Mouse (Mus musculus) CH12.LX (cell line): ENCODE data around the gene Ago4. TPM values are rescaled to one million over a fixed set of nuclear protein-coding genes. Genes with fewer than 3 reads are reported as not detected.

Experiments used
- DNase-seq: peaks from one replicate; pipeline ENCODE4 v3.0.0-alpha.2; 2013; ENCODE audit errors: extremely low read depth
- H3K27ac ChIP-seq: 2 replicates; pipeline ENCODE4 v1.5.1; 2012; ENCODE audit warnings: low read depth, mild to moderate bottlenecking, control low read depth, moderate library complexity; ENCODE audit not compliant: insufficient read depth
- H3K27me3 ChIP-seq: replicated peaks from 2 replicates; pipeline ENCODE3; 2012; ENCODE audit warnings: inconsistent platforms
- H3K36me3 ChIP-seq, 2 experiments: replicated peaks in 1 of 2; 2 replicates each; pipeline versions ENCODE3 to v1.6.1; 2012; ENCODE audit warnings: inconsistent platforms in 1 of 2, low read length in 1 of 2, mild to moderate bottlenecking in 1 of 2, mixed read lengths in 1 of 2, moderate library complexity in 1 of 2; ENCODE audit not compliant: control insufficient read depth in 1 of 2, insufficient read depth in 1 of 2
- H3K4me1 ChIP-seq, 2 experiments: 2 replicates each; pipeline ENCODE4 v1.6.1; 2012; ENCODE audit warnings: inconsistent platforms in 1 of 2, moderate library complexity in 1 of 2; ENCODE audit not compliant: insufficient read depth in 2 of 2, control insufficient read depth in 1 of 2
- H3K4me2 ChIP-seq: 2 replicates; pipeline ENCODE4 v1.6.1; 2012; ENCODE audit warnings: low read depth, mild to moderate bottlenecking, control low read depth; ENCODE audit not compliant: poor library complexity, insufficient read depth, severe bottlenecking
- H3K4me3 ChIP-seq, 3 experiments: fragments of 150-350 bp in 1 of 3; sonication (generic) in 1 of 3; replicated peaks in 1 of 3; 2 replicates each; pipeline versions ENCODE3 to v1.5.1; 2011 to 2012; ENCODE audit warnings: low read depth in 2 of 3, low read length in 2 of 3, mild to moderate bottlenecking in 2 of 3, moderate library complexity in 2 of 3, control low read depth in 1 of 3, improper control_type of control experiment in 1 of 3, inconsistent platforms in 1 of 3, mixed read lengths in 1 of 3; ENCODE audit not compliant: poor library complexity in 1 of 3
- H3K79me2 ChIP-seq: replicated peaks from 2 replicates; pipeline ENCODE4 v1.6.1; 2012; ENCODE audit warnings: mild to moderate bottlenecking, moderate library complexity; ENCODE audit not compliant: control insufficient read depth, poor library complexity, insufficient read depth, severe bottlenecking; ENCODE audit errors: extremely low read depth
- H3K9ac ChIP-seq: 2 replicates; pipeline ENCODE4 v1.6.1; 2012; ENCODE audit warnings: low read depth, mild to moderate bottlenecking, control low read depth, moderate library complexity; ENCODE audit not compliant: insufficient read depth
- H3K9me3 ChIP-seq: replicated peaks from 2 replicates; pipeline ENCODE3; 2012; ENCODE audit warnings: low read length, inconsistent platforms, mixed read lengths
- CHD1 ChIP-seq: IDR thresholded peaks from 2 replicates; pipeline ENCODE4 v1.6.1; 2012; ENCODE audit warnings: low read depth, low read length, improper control_type of control experiment, inconsistent platforms
- CHD2 ChIP-seq: IDR thresholded peaks from 2 replicates; pipeline ENCODE4 v1.6.1; 2011; ENCODE audit warnings: low read length, improper control_type of control experiment
- CTCF ChIP-seq, 2 experiments: IDR thresholded peaks in 1 of 2; conservative IDR thresholded peaks in 1 of 2; 2 replicates each; pipeline ENCODE4 v1.5.1; 2011 to 2012; ENCODE audit warnings: low read depth in 2 of 2, low read length in 2 of 2, improper control_type of control experiment in 1 of 2, inconsistent platforms in 1 of 2, mild to moderate bottlenecking in 1 of 2, moderate library complexity in 1 of 2
- E2F4 ChIP-seq: IDR thresholded peaks from 2 replicates; pipeline ENCODE4 v1.6.1; 2011; ENCODE audit warnings: low read depth, low read length, improper control_type of control experiment; ENCODE audit not compliant: insufficient replicate concordance
- ELF1 ChIP-seq: IDR thresholded peaks from 2 replicates; pipeline ENCODE4 v1.6.1; 2014; ENCODE audit warnings: low read depth, mild to moderate bottlenecking, inconsistent platforms, low read length, improper control_type of control experiment
- EP300 ChIP-seq: IDR thresholded peaks from 2 replicates; pipeline ENCODE4 v1.6.1; 2011; ENCODE audit warnings: low read length, improper control_type of control experiment
- GABPA ChIP-seq: IDR thresholded peaks from 2 replicates; pipeline ENCODE4 v1.6.1; 2012; ENCODE audit warnings: low read depth, low read length, improper control_type of control experiment, inconsistent platforms; ENCODE audit not compliant: insufficient replicate concordance
- HCFC1 ChIP-seq: IDR thresholded peaks from 2 replicates; pipeline ENCODE4 v1.6.1; 2012; ENCODE audit warnings: low read depth, mild to moderate bottlenecking, inconsistent platforms, low read length, improper control_type of control experiment
- JUND ChIP-seq: conservative IDR thresholded peaks from 2 replicates; pipeline ENCODE4 v1.6.1; 2011; ENCODE audit warnings: low read depth, low read length, improper control_type of control experiment
- MAFK ChIP-seq: IDR thresholded peaks from 2 replicates; pipeline ENCODE4 v1.6.1; 2011; ENCODE audit warnings: low read length, improper control_type of control experiment; ENCODE audit not compliant: insufficient replicate concordance
- MAX ChIP-seq: IDR thresholded peaks from 2 replicates; pipeline ENCODE4 v1.6.1; 2011; ENCODE audit warnings: low read length, improper control_type of control experiment
- MEF2A ChIP-seq: IDR thresholded peaks from 2 replicates; pipeline ENCODE4 v1.6.1; 2014; ENCODE audit warnings: low read depth, mild to moderate bottlenecking, inconsistent platforms, low read length, improper control_type of control experiment, borderline replicate concordance
- MYC ChIP-seq: IDR thresholded peaks from 2 replicates; pipeline ENCODE4 v1.6.1; 2011; ENCODE audit warnings: low read depth, mild to moderate bottlenecking, improper control_type of control experiment, low read length
- NELFE ChIP-seq: IDR thresholded peaks from 2 replicates; pipeline ENCODE4 v1.6.1; 2011; ENCODE audit warnings: low read depth, low read length, improper control_type of control experiment
- POLR2AphosphoS2 ChIP-seq: IDR thresholded peaks from 2 replicates; pipeline ENCODE4 v1.6.1; 2011; ENCODE audit warnings: low read depth, low read length, improper control_type of control experiment
- RAD21 ChIP-seq: IDR thresholded peaks from 2 replicates; pipeline ENCODE4 v1.6.1; 2011; ENCODE audit warnings: low read depth, mild to moderate bottlenecking, low read length, improper control_type of control experiment, moderate library complexity
- SMC3 ChIP-seq: IDR thresholded peaks from 2 replicates; pipeline ENCODE4 v1.6.1; 2011; ENCODE audit warnings: low read depth, low read length, improper control_type of control experiment
- TBP ChIP-seq: conservative IDR thresholded peaks from 2 replicates; pipeline ENCODE4 v1.6.1; 2011; ENCODE audit warnings: low read depth, low read length, improper control_type of control experiment
- TCF12 ChIP-seq: IDR thresholded peaks from 2 replicates; pipeline ENCODE4 v1.6.1; 2014; ENCODE audit warnings: low read depth, mild to moderate bottlenecking, inconsistent platforms, low read length, improper control_type of control experiment
- UBTF ChIP-seq: IDR thresholded peaks from 2 replicates; pipeline ENCODE4 v1.6.1; 2012; ENCODE audit warnings: low read depth, mild to moderate bottlenecking, inconsistent platforms, low read length, improper control_type of control experiment, moderate library complexity
- USF1 ChIP-seq: IDR thresholded peaks from 2 replicates; pipeline ENCODE4 v1.6.1; 2014; ENCODE audit warnings: low read depth, mild to moderate bottlenecking, inconsistent platforms, low read length, improper control_type of control experiment
- USF2 ChIP-seq: conservative IDR thresholded peaks from 2 replicates; pipeline ENCODE4 v1.6.1; 2011; ENCODE audit warnings: low read depth, low read length, improper control_type of control experiment
- ZC3H11A ChIP-seq: IDR thresholded peaks from 2 replicates; pipeline ENCODE4 v1.6.1; 2012; ENCODE audit warnings: low read depth, mild to moderate bottlenecking, inconsistent platforms, low read length, improper control_type of control experiment
- ZMIZ1 ChIP-seq: IDR thresholded peaks from 2 replicates; pipeline ENCODE4 v1.6.1; 2012; ENCODE audit warnings: low read depth, mild to moderate bottlenecking, inconsistent platforms, low read length, improper control_type of control experiment
- dilution Hi-C: fragments of 300-500 bp; cut with MboI; formaldehyde crosslinking; loops from 2 replicates; pipeline ENCODE4 v1.14.3; 2020; ENCODE audit warnings: low sequenced_read_pairs; ENCODE audit not compliant: extremely low pct_unique_long_range_greater_than_20kb, extremely low pct_ligation_motif_present
- in situ Hi-C: fragments of 300-500 bp; cut with MboI; formaldehyde crosslinking; loops from 3 replicates; pipeline ENCODE4 v1.14.3; 2019; ENCODE audit warnings: low sequenced_read_pairs, low pct_ligation_motif_present, low pct_unique_long_range_greater_than_20kb, mixed read lengths
- polyA plus RNA-seq: library from polyadenylated mRNA; unstranded; fragments of >175 nt; gene quantifications from 2 replicates; pipeline ENCODE4 v1.2.1, GENCODE M21; 2012; ENCODE audit warnings: low read depth; ENCODE audit not compliant: insufficient read length
- total RNA-seq, 2 experiments: library from RNA; depleted of rRNA; stranded (reverse); fragments of 300-350 nt in 1 of 2; fragments of >200 nt in 1 of 2; gene quantifications; 2 replicates each; pipeline ENCODE4 v1.2.3; 2012 to 2014

The Ago4 gene
- total and polyA plus RNA-seq, 3 experiments = 1.2 to 2.6 (median 1.3) TPM

DNA sequence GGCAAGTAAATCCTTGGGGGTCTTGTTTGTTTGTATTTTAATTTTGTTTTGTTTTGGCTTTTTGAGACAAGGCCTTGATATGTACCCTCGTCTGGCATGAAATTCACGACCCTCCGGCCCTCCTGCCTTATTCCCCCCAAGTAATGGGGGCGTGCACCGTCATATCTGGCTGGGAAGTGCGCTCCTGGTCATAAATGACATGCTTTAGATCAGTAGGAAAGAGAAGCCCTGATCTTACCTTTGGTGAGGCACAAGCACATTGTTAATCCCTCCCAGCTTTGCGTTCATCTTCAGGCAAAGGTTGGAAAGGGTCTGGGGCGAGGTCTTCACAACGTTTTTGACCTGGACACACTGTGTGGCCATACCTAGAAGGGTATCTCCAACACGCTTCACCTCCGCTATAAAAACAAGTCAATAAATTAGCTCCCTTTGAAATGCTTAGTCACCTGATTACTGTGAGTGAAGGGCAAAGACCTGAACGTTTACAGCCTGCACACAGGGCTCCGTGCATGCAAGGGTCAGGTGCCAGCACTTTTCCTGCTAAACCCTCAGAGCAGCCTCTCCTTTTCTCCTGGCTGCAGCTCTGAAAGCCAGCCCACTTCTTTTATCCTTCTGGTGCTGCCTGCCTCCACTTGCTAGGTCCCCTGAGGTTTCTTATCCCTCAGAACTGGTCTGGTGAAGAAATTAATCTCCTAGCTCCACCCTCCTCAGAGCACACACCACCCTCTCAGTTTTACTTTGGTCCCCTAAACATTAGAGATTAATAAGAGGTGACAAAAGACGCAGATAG, 25.0 kb downstream of the Ago4 start:
- in situ Hi-C loops = no loop called here
- no peak for DNase-seq
- Histone ChIP-seq H3K4me2 (no peak overlapping the region), H3K9me3 (no peaks in the 10 kb centered on the region), H3K36me3 (peaks cover 0 to 25% of the 10 kb centered on the region in 2 experiments), H3K27ac (no peak overlapping the region), H3K79me2 (no peaks in the 10 kb centered on the region), H3K27me3 (no peaks in the 10 kb centered on the region), H3K4me3 (no peak overlapping the region), H3K9ac (no peak overlapping the region), H3K4me1 (peaks cover 0 to 3% of the 10 kb centered on the region in 2 experiments; a peak in 1 of 4 replicates)
- dilution Hi-C loops = no loop called here
- TF ChIP-seq USF2 = no peak
- TF ChIP-seq USF1 = no peak
- no peak for TF ChIP-seq GABPA
- TF ChIP-seq JUND = no peak
- no peak for TF ChIP-seq UBTF
- no peak for TF ChIP-seq MEF2A
- TF ChIP-seq ELF1 = no peak
- TF ChIP-seq TCF12 = no peak
- TF ChIP-seq HCFC1 = no peak

DNA sequence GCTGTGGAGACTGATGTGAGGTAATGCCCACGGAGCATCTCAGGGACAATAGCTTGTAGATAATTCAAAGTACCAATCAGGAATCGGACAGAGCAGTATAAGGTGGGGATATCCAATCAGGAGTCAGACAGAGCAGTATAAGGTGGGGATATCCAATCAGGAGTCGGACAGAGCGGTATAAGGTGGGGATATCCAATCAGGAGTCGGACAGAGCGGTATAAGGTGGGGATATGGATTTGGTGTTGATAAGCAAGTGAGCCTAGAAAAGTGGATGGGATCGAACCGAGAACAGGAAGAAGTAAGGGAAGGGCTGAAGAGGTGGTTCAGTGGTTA, 30.3 kb downstream of the Ago4 start:
- no peaks in the 10 kb centered on the region for H3K27me3 ChIP-seq
- H3K79me2 ChIP-seq = no peaks in the 10 kb centered on the region
- no peak overlapping the region for H3K4me2 ChIP-seq
- no peak overlapping the region for H3K27ac ChIP-seq
- dilution Hi-C loops (no loop called here), in situ Hi-C loops (no loop called here)
- DNase-seq = peak; percentile 9
- no peak overlapping the region for H3K9ac ChIP-seq
- peaks cover 0 to 11% of the 10 kb centered on the region in 2 experiments for H3K36me3 ChIP-seq
- peaks cover 0 to 5% of the 10 kb centered on the region in 2 experiments; a peak in 2 of 4 replicates for H3K4me1 ChIP-seq
- no peak overlapping the region for H3K4me3 ChIP-seq
- H3K9me3 ChIP-seq = no peaks in the 10 kb centered on the region
- TF ChIP-seq MEF2A (no peak), SMC3 (no peak), CHD2 (no peak), MAX (no peak), ZMIZ1 (no peak), MAFK (no peak), USF2 (no peak), ELF1 (no peak), ZC3H11A (no peak), RAD21 (no peak), EP300 (no peak), CTCF (conservative IDR thresholded peaks at IDR 0.05 in 1 of 2, IDR thresholded peaks at IDR 0.05 in 1 of 2; ENCODE audit: low read depth in 2 of 2, low read length in 2 of 2) (no peak), MYC (no peak), E2F4 (no peak), NELFE (no peak), TBP (no peak), POLR2AphosphoS2 (no peak), CHD1 (no peak)
